Comparison of ENCODE assay signal across 8 mouse cellular contexts in the genomic region with DNA sequence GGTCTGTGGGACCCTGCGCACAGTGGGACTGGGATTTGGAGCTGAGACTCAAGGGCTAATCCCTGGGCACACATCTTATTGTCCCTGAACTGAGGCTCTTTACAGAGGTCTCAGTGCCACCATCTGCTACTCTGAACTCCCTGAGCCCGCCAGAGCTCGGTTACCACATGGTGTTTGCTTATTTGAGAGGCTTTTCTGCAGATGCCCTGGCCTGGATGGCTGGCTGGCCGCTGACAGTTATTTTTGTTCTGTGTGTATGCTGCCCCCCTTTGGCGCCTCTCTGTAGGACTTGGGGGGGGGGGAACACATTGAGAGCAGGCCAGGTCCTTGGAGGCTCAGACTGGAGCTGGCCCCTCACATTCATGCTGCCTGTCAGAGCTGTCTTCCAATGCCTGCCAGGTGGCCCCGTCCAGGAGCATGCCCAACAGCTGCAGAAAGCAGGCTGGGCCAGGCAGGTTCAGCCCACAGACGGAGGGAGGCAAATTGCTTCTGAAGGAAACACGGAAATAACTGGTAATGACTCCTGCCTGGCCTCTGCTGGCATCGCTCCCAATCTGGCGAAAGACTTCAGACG. TPM values are rescaled to one million over a fixed set of nuclear protein-coding genes. Genes with fewer than 3 reads are reported as not detected.
DNase-seq lines count a peak whose midpoint lies in the region; ATAC-seq and TF ChIP-seq lines count a peak whose summit lies in the region.

No protein-coding gene starts in this region.

- no peak overlapping the region for H3K4me3 ChIP-seq in lung, embryonic 14.5 days (ENCODE audit: low read depth, low read length)
- H3K4me3 ChIP-seq in lung, adult 2 months (replicated peaks; ENCODE audit: extremely low read depth, low read depth, low read length): no peak overlapping the region
- H3K4me3 ChIP-seq in hindbrain, embryonic 14.5 days (replicated peaks; ENCODE audit: low read length): no peak overlapping the region
- H3K4me3 ChIP-seq in lung, embryonic 16.5 days (ENCODE audit: low read length): no peak overlapping the region
- H3K4me3 ChIP-seq in stomach, embryonic 14.5 days (ENCODE audit: low read depth, low read length): no peak overlapping the region

- WGBS in lung, embryonic 14.5 days: 15% methylated on average over 11 of the region's 11 CpGs
- 12% methylated on average over 11 of the region's 11 CpGs for WGBS in lung, adult 2 months
- WGBS in hindbrain, embryonic 14.5 days: 22% methylated on average over 11 of the region's 11 CpGs
- 12% methylated on average over 11 of the region's 11 CpGs for WGBS in lung, embryonic 16.5 days
- WGBS in stomach, embryonic 14.5 days: 15% methylated on average over 11 of the region's 11 CpGs

- H3K4me1 ChIP-seq in lung, embryonic 14.5 days (ENCODE audit: insufficient read depth): peaks cover 5% of the 10 kb centered on the region; the same call in 1 of the 2 replicates
- H3K4me1 ChIP-seq in lung, adult 2 months (ENCODE audit: control insufficient read depth, insufficient read depth, low read length): peaks cover 3% of the 10 kb centered on the region
- peaks cover 4% of the 10 kb centered on the region; the same call in 1 of the 2 replicates for H3K4me1 ChIP-seq in hindbrain, embryonic 14.5 days (replicated peaks; ENCODE audit: control insufficient read depth, insufficient read depth, low read length)
- peaks cover 7% of the 10 kb centered on the region; the same call in 1 of the 2 replicates for H3K4me1 ChIP-seq in lung, embryonic 16.5 days (replicated peaks; ENCODE audit: control insufficient read depth, insufficient read depth, low read length)
- peaks cover 9% of the 10 kb centered on the region; the same call in 1 of the 2 replicates for H3K4me1 ChIP-seq in stomach, embryonic 14.5 days (ENCODE audit: control insufficient read depth, insufficient read depth, low read length)

- H3K9me3 ChIP-seq in lung, embryonic 14.5 days (ENCODE audit: low read depth, low read length): no peaks in the 10 kb centered on the region
- no peaks in the 10 kb centered on the region for H3K9me3 ChIP-seq in hindbrain, embryonic 14.5 days (ENCODE audit: control insufficient read depth, low read length)
- H3K9me3 ChIP-seq in lung, embryonic 16.5 days (ENCODE audit: control insufficient read depth, low read length): no peaks in the 10 kb centered on the region
- no peaks in the 10 kb centered on the region for H3K9me3 ChIP-seq in stomach, embryonic 14.5 days (ENCODE audit: control insufficient read depth, low read depth, low read length)

- no peak overlapping the region for H3K9ac ChIP-seq in lung, embryonic 14.5 days
- no peak overlapping the region for H3K9ac ChIP-seq in hindbrain, embryonic 14.5 days
- H3K9ac ChIP-seq in lung, embryonic 16.5 days (ENCODE audit: low read length): no peak overlapping the region
- H3K9ac ChIP-seq in stomach, embryonic 14.5 days (replicated peaks; ENCODE audit: low read depth, low read length): no peak overlapping the region

- peak; percentile 52 for TF ChIP-seq CTCF in lung, embryonic 14.5 days (IDR thresholded peaks at IDR 0.05; ENCODE audit: low read depth)
- no peak for TF ChIP-seq CTCF in lung, adult 2 months (IDR thresholded peaks at IDR 0.05; ENCODE audit: insufficient read depth, low read length)

- H3K4me2 ChIP-seq in lung, embryonic 14.5 days: peak overlapping the region; percentile 20; the same call in 1 of the 2 replicates
- H3K4me2 ChIP-seq in hindbrain, embryonic 14.5 days (replicated peaks): no peak overlapping the region
- H3K4me2 ChIP-seq in lung, embryonic 16.5 days (ENCODE audit: low read depth, low read length): no peak overlapping the region
- H3K4me2 ChIP-seq in stomach, embryonic 14.5 days (replicated peaks; ENCODE audit: low read depth, low read length): 0 out of 2 replicates have a peak overlapping the region, but pooled peaks have one; percentile 10

- H3K27me3 ChIP-seq in lung, embryonic 14.5 days (ENCODE audit: insufficient read depth, low read length): no peaks in the 10 kb centered on the region
- no peaks in the 10 kb centered on the region for H3K27me3 ChIP-seq in hindbrain, embryonic 14.5 days (ENCODE audit: control insufficient read depth, insufficient read depth, low read length)
- peaks cover 4% of the 10 kb centered on the region; the same call in 1 of the 2 replicates for H3K27me3 ChIP-seq in lung, embryonic 16.5 days (ENCODE audit: control insufficient read depth, insufficient read depth, low read depth, low read length)
- H3K27me3 ChIP-seq in stomach, embryonic 14.5 days (ENCODE audit: control insufficient read depth, insufficient read depth, low read length): peaks cover 2% of the 10 kb centered on the region; the same call in 1 of the 2 replicates

- peak; percentile 86 for DNase-seq in lung, embryonic 14.5 days
- no peak for DNase-seq in lung, adult 2 months
- peak; percentile 50 for DNase-seq in embryo, embryonic 11.5 days (ENCODE audit: low read depth, low spot score)
- peak; percentile 63 for DNase-seq in hindbrain, embryonic 14.5 days (ENCODE audit: low spot score)
- no peak for DNase-seq in layer of hippocampus, postnatal 14 days (ENCODE audit: low spot score in 2 of 2)
- DNase-seq in layer of hippocampus, adult 11-12 months (ENCODE audit: low spot score): no peak

- H3K36me3 ChIP-seq in lung, embryonic 14.5 days (ENCODE audit: insufficient read depth): no peaks in the 10 kb centered on the region
- no peaks in the 10 kb centered on the region for H3K36me3 ChIP-seq in hindbrain, embryonic 14.5 days (replicated peaks; ENCODE audit: control insufficient read depth, insufficient read depth)
- no peaks in the 10 kb centered on the region for H3K36me3 ChIP-seq in lung, embryonic 16.5 days (ENCODE audit: control insufficient read depth, insufficient read depth, low read length)
- H3K36me3 ChIP-seq in stomach, embryonic 14.5 days (ENCODE audit: control insufficient read depth, insufficient read depth, low read length): no peaks in the 10 kb centered on the region

- no peak for TF ChIP-seq POLR2A in lung, adult 2 months (IDR thresholded peaks at IDR 0.05; ENCODE audit: borderline replicate concordance, extremely low read depth, low read depth, low read length)

- H3K27ac ChIP-seq in lung, embryonic 14.5 days (ENCODE audit: low read depth): peak overlapping the region; percentile 50; the same call in 1 of the 2 replicates
- H3K27ac ChIP-seq in hindbrain, embryonic 14.5 days: no peak overlapping the region
- peak overlapping the region; percentile 32; the same call in 1 of the 2 replicates for H3K27ac ChIP-seq in lung, embryonic 16.5 days (ENCODE audit: low read length)
- H3K27ac ChIP-seq in stomach, embryonic 14.5 days (ENCODE audit: low read length): peak overlapping the region; percentile 27; the same call in 1 of the 2 replicates

- ATAC-seq in lung, embryonic 14.5 days (ENCODE audit: insufficient read depth): peak; percentile 86
- peak; percentile 66; the same call in 1 of the 2 replicates for ATAC-seq in hindbrain, embryonic 14.5 days (ENCODE audit: low FRiP score)
- ATAC-seq in lung, embryonic 16.5 days (ENCODE audit: low read depth): peak; percentile 83
- peak; percentile 74; the same call in 1 of the 2 replicates for ATAC-seq in stomach, embryonic 14.5 days (ENCODE audit: insufficient number of reproducible peaks, insufficient read depth, low FRiP score, low read depth)

RNA-seq across cellular contexts. Expression of gene Syf2, which starts 19.9 kb away (rescaled TPM):
- polyA plus RNA-seq in lung, embryonic 14.5 days (2014; fragmentation: Nextera tagmentation; extraction: Ambion mirVana): 59.6 and 63.2 TPM in 2 replicates
- 25.7 and 43.4 TPM in 2 replicates for polyA plus RNA-seq in lung, adult 2 months (2012; rRNA removed)
- polyA plus RNA-seq in hindbrain, embryonic 14.5 days (2014; fragmentation: Nextera tagmentation; extraction: Ambion mirVana): 47.7 and 50.2 TPM in 2 replicates
- polyA plus RNA-seq in lung, embryonic 16.5 days (2015; fragmentation: Nextera tagmentation; extraction: Ambion mirVana): 82.0 and 87.7 TPM in 2 replicates
- polyA plus RNA-seq in stomach, embryonic 14.5 days (2014; fragmentation: Nextera tagmentation; extraction: Ambion mirVana): 67.7 and 71.7 TPM in 2 replicates
- 10 to 100 TPM; 42.6 to 43.8 TPM for total RNA-seq in layer of hippocampus, postnatal 14 days (2021)

RNA-seq across cellular contexts. Expression of gene Rsrp1, which starts 27.2 kb away (rescaled TPM):
- 341 and 344 TPM in 2 replicates for polyA plus RNA-seq in lung, embryonic 14.5 days (2014; fragmentation: Nextera tagmentation; extraction: Ambion mirVana)
- 533 and 883 TPM in 2 replicates for polyA plus RNA-seq in lung, adult 2 months (2012; rRNA removed)
- 405 and 417 TPM in 2 replicates for polyA plus RNA-seq in hindbrain, embryonic 14.5 days (2014; fragmentation: Nextera tagmentation; extraction: Ambion mirVana)
- 454 and 489 TPM in 2 replicates for polyA plus RNA-seq in lung, embryonic 16.5 days (2015; fragmentation: Nextera tagmentation; extraction: Ambion mirVana)
- 506 and 565 TPM in 2 replicates for polyA plus RNA-seq in stomach, embryonic 14.5 days (2014; fragmentation: Nextera tagmentation; extraction: Ambion mirVana)
- 100 to 1,000 TPM; 241 to 268 TPM for total RNA-seq in layer of hippocampus, postnatal 14 days (2021)

RNA-seq across cellular contexts. Expression of gene Tmem50a, which starts 35.8 kb away (rescaled TPM):
- 151 and 155 TPM in 2 replicates for polyA plus RNA-seq in lung, embryonic 14.5 days (2014; fragmentation: Nextera tagmentation; extraction: Ambion mirVana)
- polyA plus RNA-seq in lung, adult 2 months (2012; rRNA removed): 125 and 169 TPM in 2 replicates
- 197 and 203 TPM in 2 replicates for polyA plus RNA-seq in hindbrain, embryonic 14.5 days (2014; fragmentation: Nextera tagmentation; extraction: Ambion mirVana)
- 188 and 193 TPM in 2 replicates for polyA plus RNA-seq in lung, embryonic 16.5 days (2015; fragmentation: Nextera tagmentation; extraction: Ambion mirVana)
- 180 and 186 TPM in 2 replicates for polyA plus RNA-seq in stomach, embryonic 14.5 days (2014; fragmentation: Nextera tagmentation; extraction: Ambion mirVana)
- total RNA-seq in layer of hippocampus, postnatal 14 days (2021): 100 to 1,000 TPM; 112 TPM

Comparison
In these comparisons a context has a peak if more than half of its experiments do, and no peak if none do; other contexts are left out.
1. DNase-seq: peak in lung, embryonic 14.5 days (single experiment), embryo, embryonic 11.5 days (single experiment) and hindbrain, embryonic 14.5 days (single experiment); none in lung, adult 2 months (single experiment), layer of hippocampus, postnatal 14 days (0 of 2) and layer of hippocampus, adult 11-12 months (single experiment).
2. H3K4me2 ChIP-seq: peak in lung, embryonic 14.5 days (single experiment) and stomach, embryonic 14.5 days (single experiment); none in hindbrain, embryonic 14.5 days (single experiment) and lung, embryonic 16.5 days (single experiment).
3. Peak in every context shown above with its lines, with median percentiles within 50 percentile points of each other: ATAC-seq.